Mouse (Mus musculus): Measurements from ENCODE around the gene Gzmm. TPM values are rescaled to one million over a fixed set of nuclear protein-coding genes. Genes with fewer than 3 reads are reported as not detected.

Gene Gzmm
- total RNA-seq, 1 experiment = 2.5 TPM

DNA sequence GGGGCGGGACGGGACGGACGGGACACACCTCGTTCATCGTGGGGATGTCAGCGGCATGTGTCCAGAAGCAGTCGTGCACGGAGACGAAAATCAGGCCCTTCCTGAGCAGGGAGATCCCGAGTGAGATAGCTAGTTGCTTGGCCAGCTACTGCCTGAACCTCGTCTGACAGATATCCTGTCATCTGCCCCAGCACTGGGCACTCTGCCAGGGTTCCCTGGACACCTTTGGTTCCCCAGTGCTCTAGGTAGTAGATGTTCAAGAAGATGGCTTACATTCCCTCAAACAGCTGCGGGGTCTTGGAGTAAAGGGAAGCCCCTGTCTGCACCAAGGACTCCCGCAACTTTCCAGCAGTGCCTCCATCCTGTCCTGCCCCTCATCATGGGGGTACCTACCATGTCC is 47.9 kb downstream of the Gzmm start:
- in situ Hi-C loops (cut with MboI; ENCODE audit: low sequenced_read_pairs in 2 of 2, unreplicated experiment in 2 of 2) = no loop called here
- no peak for DNase-seq (ENCODE audit: low read depth, low spot score)
- Histone ChIP-seq H3K4me1 (ENCODE audit: control insufficient read depth in 2 of 2, insufficient read depth in 2 of 2, low read length in 2 of 2, poor library complexity in 1 of 2) (no peaks in the 10 kb centered on the region), H3K36me3 (ENCODE audit: control insufficient read depth, insufficient read depth, low read length, poor library complexity, severe bottlenecking) (peaks cover 58% of the 10 kb centered on the region), H3K27ac (ENCODE audit: insufficient read depth, low read depth, low read length, poor library complexity, severe bottlenecking) (no peak overlapping the region), H3K9ac (ENCODE audit: insufficient read depth, low read depth, low read length, poor library complexity, severe bottlenecking) (no peak overlapping the region), H3K4me3 (ENCODE audit: insufficient read depth in 1 of 2, low read depth in 1 of 2, low read length in 2 of 2, poor library complexity in 1 of 2, severe bottlenecking in 1 of 2) (no peak overlapping the region), H3K9me3 (ENCODE audit: control insufficient read depth, insufficient read depth, low read depth, low read length) (peaks cover 27% of the 10 kb centered on the region; the same call in 1 of the 2 replicates)
- TF ChIP-seq ZC3H11A (IDR thresholded peaks at IDR 0.05; ENCODE audit: borderline replicate concordance, low read depth, low read length) (no peak), MAFK (IDR thresholded peaks at IDR 0.05; ENCODE audit: insufficient read depth, low read depth, low read length) (no peak), ZNF384 (IDR thresholded peaks at IDR 0.05; ENCODE audit: low read depth, low read length) (no peak), CHD2 (IDR thresholded peaks at IDR 0.05; ENCODE audit: low read depth, low read length) (no peak), HCFC1 (IDR thresholded peaks at IDR 0.05; ENCODE audit: borderline replicate concordance, insufficient read depth, low read length) (no peak)

DNA sequence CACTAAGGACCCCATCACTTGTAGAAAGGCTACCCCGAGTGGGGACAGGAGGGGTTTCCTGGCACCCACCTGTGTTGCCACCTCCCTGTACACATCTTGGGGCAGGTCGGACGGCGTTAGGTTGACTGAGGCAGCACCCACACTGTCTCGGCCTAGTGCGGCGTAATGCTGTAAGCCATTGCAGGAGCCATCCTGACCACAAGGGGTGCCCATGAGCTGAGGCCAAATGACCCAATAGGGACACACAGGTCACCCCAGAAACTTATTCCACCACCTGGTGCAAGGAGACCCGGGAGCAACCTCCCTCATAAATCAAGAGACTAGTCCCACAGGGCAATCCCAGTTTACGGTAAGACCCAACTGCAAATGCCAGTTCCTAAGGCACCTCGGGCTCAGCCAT is 49.4 kb downstream of the Gzmm start:
- Histone ChIP-seq H3K36me3 (ENCODE audit: control insufficient read depth, insufficient read depth, low read length, poor library complexity, severe bottlenecking) (peaks cover 68% of the 10 kb centered on the region), H3K4me3 (ENCODE audit: insufficient read depth in 1 of 2, low read depth in 1 of 2, low read length in 2 of 2, poor library complexity in 1 of 2, severe bottlenecking in 1 of 2) (no peak overlapping the region), H3K9me3 (ENCODE audit: control insufficient read depth, insufficient read depth, low read depth, low read length) (peaks cover 27% of the 10 kb centered on the region; the same call in 1 of the 2 replicates), H3K4me1 (ENCODE audit: control insufficient read depth in 2 of 2, insufficient read depth in 2 of 2, low read length in 2 of 2, poor library complexity in 1 of 2) (no peaks in the 10 kb centered on the region), H3K9ac (ENCODE audit: insufficient read depth, low read depth, low read length, poor library complexity, severe bottlenecking) (no peak overlapping the region), H3K27ac (ENCODE audit: insufficient read depth, low read depth, low read length, poor library complexity, severe bottlenecking) (no peak overlapping the region)
- in situ Hi-C loops (cut with MboI; ENCODE audit: low sequenced_read_pairs in 2 of 2, unreplicated experiment in 2 of 2) = no loop called here
- DNase-seq (ENCODE audit: low read depth, low spot score) = no peak
- TF ChIP-seq ZC3H11A (IDR thresholded peaks at IDR 0.05; ENCODE audit: borderline replicate concordance, low read depth, low read length) (no peak), MAFK (IDR thresholded peaks at IDR 0.05; ENCODE audit: insufficient read depth, low read depth, low read length) (no peak), ZNF384 (IDR thresholded peaks at IDR 0.05; ENCODE audit: low read depth, low read length) (no peak), CHD2 (IDR thresholded peaks at IDR 0.05; ENCODE audit: low read depth, low read length) (no peak), HCFC1 (IDR thresholded peaks at IDR 0.05; ENCODE audit: borderline replicate concordance, insufficient read depth, low read length) (no peak)

DNA sequence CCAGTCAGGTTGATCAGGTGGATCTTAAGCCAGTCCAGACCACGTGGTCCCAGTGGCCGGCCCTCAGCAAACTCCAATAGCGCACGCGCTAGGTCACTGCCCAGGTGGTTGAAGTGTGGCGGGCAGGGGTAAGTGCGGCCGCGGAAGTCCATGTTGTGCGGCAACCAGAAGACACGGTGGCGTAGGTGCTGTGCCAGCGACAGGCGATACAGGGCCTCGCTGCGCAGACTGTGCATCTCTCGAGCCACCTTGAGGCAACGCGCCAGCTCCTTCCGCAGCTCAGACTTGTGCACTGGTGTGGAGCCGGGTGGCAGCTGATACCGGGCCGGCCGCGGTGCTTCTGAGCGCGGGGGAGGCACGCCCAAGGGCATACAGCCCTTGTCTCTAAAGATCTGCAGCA is 50.4 kb downstream of the Gzmm start:
- Histone ChIP-seq H3K4me3 (ENCODE audit: insufficient read depth in 1 of 2, low read depth in 1 of 2, low read length in 2 of 2, poor library complexity in 1 of 2, severe bottlenecking in 1 of 2) (no peak overlapping the region), H3K9me3 (ENCODE audit: control insufficient read depth, insufficient read depth, low read depth, low read length) (peaks cover 27% of the 10 kb centered on the region; the same call in 1 of the 2 replicates), H3K4me1 (ENCODE audit: control insufficient read depth in 2 of 2, insufficient read depth in 2 of 2, low read length in 2 of 2, poor library complexity in 1 of 2) (no peaks in the 10 kb centered on the region), H3K27ac (ENCODE audit: insufficient read depth, low read depth, low read length, poor library complexity, severe bottlenecking) (no peak overlapping the region), H3K9ac (ENCODE audit: insufficient read depth, low read depth, low read length, poor library complexity, severe bottlenecking) (no peak overlapping the region), H3K36me3 (ENCODE audit: control insufficient read depth, insufficient read depth, low read length, poor library complexity, severe bottlenecking) (peaks cover 73% of the 10 kb centered on the region)
- TF ChIP-seq ZC3H11A (IDR thresholded peaks at IDR 0.05; ENCODE audit: borderline replicate concordance, low read depth, low read length) = no peak
- no peak for TF ChIP-seq MAFK (IDR thresholded peaks at IDR 0.05; ENCODE audit: insufficient read depth, low read depth, low read length)
- TF ChIP-seq HCFC1 (IDR thresholded peaks at IDR 0.05; ENCODE audit: borderline replicate concordance, insufficient read depth, low read length) = no peak
- TF ChIP-seq ZNF384 (IDR thresholded peaks at IDR 0.05; ENCODE audit: low read depth, low read length) = no peak
- TF ChIP-seq CHD2 (IDR thresholded peaks at IDR 0.05; ENCODE audit: low read depth, low read length) = no peak
- DNase-seq (ENCODE audit: low read depth, low spot score) = no peak
- in situ Hi-C loops (cut with MboI; ENCODE audit: low sequenced_read_pairs in 2 of 2, unreplicated experiment in 2 of 2) = no loop called here

DNA sequence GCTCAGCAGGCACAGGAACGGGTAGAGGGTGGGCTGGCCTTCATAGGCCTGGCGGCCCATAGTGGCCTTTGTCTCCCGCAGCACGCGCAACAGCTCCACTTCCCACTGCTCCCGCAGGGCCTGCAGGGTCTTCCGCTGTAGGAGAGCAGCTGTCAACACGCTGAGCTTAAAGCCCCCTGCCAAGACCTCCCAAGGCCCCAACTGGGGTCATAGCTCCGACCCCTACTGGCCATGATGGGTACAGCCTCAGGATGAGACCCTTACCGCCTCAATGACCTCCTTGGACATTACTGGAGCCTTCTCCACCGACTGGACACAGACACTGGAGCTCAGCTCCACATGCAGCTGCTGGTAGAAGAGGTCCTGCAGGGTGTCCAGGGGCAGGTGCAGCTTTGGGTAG is 52.0 kb downstream of the Gzmm start:
- H3K4me1 ChIP-seq (ENCODE audit: control insufficient read depth in 2 of 2, insufficient read depth in 2 of 2, low read length in 2 of 2, poor library complexity in 1 of 2) = peaks cover 0 to 2% of the 10 kb centered on the region in 2 experiments; a peak in 1 of 4 replicates
- H3K9ac ChIP-seq (ENCODE audit: insufficient read depth, low read depth, low read length, poor library complexity, severe bottlenecking) = no peak overlapping the region
- no peak overlapping the region for H3K4me3 ChIP-seq (ENCODE audit: insufficient read depth in 1 of 2, low read depth in 1 of 2, low read length in 2 of 2, poor library complexity in 1 of 2, severe bottlenecking in 1 of 2)
- peaks cover 27% of the 10 kb centered on the region; the same call in 1 of the 2 replicates for H3K9me3 ChIP-seq (ENCODE audit: control insufficient read depth, insufficient read depth, low read depth, low read length)
- in situ Hi-C loops (cut with MboI; ENCODE audit: low sequenced_read_pairs in 2 of 2, unreplicated experiment in 2 of 2) = no loop called here
- no peak for DNase-seq (ENCODE audit: low read depth, low spot score)
- no peak for TF ChIP-seq HCFC1 (IDR thresholded peaks at IDR 0.05; ENCODE audit: borderline replicate concordance, insufficient read depth, low read length)
- TF ChIP-seq ZC3H11A (IDR thresholded peaks at IDR 0.05; ENCODE audit: borderline replicate concordance, low read depth, low read length) = no peak
- no peak overlapping the region for H3K27ac ChIP-seq (ENCODE audit: insufficient read depth, low read depth, low read length, poor library complexity, severe bottlenecking)
- H3K36me3 ChIP-seq (ENCODE audit: control insufficient read depth, insufficient read depth, low read length, poor library complexity, severe bottlenecking) = peaks cover 74% of the 10 kb centered on the region

DNA sequence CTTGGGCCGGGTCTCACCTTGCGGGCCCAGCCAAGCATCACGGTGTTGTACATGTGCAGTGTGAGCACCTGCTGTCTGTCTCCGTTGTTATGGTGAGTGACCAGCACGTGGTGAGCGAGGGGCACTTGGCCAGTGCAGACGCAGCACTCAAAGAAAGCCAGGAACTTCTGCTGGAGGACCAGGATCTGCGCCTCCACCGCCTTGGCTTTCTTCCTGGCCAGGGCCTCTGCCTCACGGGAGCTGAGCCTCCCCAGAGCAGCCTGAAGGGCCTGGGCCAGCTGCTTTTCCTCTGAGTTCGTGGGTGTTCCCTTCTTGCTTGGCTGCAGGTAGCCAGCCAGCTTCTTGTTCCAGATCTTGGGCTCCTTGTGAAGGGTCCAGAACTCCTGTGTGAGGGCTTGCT is 54.3 kb downstream of the Gzmm start:
- Histone ChIP-seq H3K27ac (ENCODE audit: insufficient read depth, low read depth, low read length, poor library complexity, severe bottlenecking) (no peak overlapping the region), H3K36me3 (ENCODE audit: control insufficient read depth, insufficient read depth, low read length, poor library complexity, severe bottlenecking) (peaks cover 53% of the 10 kb centered on the region), H3K4me3 (ENCODE audit: insufficient read depth in 1 of 2, low read depth in 1 of 2, low read length in 2 of 2, poor library complexity in 1 of 2, severe bottlenecking in 1 of 2) (no peak overlapping the region), H3K9me3 (ENCODE audit: control insufficient read depth, insufficient read depth, low read depth, low read length) (peaks cover 21% of the 10 kb centered on the region; the same call in 1 of the 2 replicates), H3K9ac (ENCODE audit: insufficient read depth, low read depth, low read length, poor library complexity, severe bottlenecking) (no peak overlapping the region), H3K4me1 (ENCODE audit: control insufficient read depth in 2 of 2, insufficient read depth in 2 of 2, low read length in 2 of 2, poor library complexity in 1 of 2) (peaks cover 0 to 3% of the 10 kb centered on the region in 2 experiments; a peak in 2 of 4 replicates)
- no peak for DNase-seq (ENCODE audit: low read depth, low spot score)
- in situ Hi-C loops (cut with MboI; ENCODE audit: low sequenced_read_pairs in 2 of 2, unreplicated experiment in 2 of 2) = no loop called here
- TF ChIP-seq MAFK (IDR thresholded peaks at IDR 0.05; ENCODE audit: insufficient read depth, low read depth, low read length) = no peak
- TF ChIP-seq HCFC1 (IDR thresholded peaks at IDR 0.05; ENCODE audit: borderline replicate concordance, insufficient read depth, low read length) = no peak
- no peak for TF ChIP-seq CHD2 (IDR thresholded peaks at IDR 0.05; ENCODE audit: low read depth, low read length)
- no peak for TF ChIP-seq ZNF384 (IDR thresholded peaks at IDR 0.05; ENCODE audit: low read depth, low read length)
- no peak for TF ChIP-seq ZC3H11A (IDR thresholded peaks at IDR 0.05; ENCODE audit: borderline replicate concordance, low read depth, low read length)
